Mouse (Mus musculus) hindbrain, postnatal 0 days (tissue): ENCODE results near the gene Tbl1x. TPM values are rescaled to one million over a fixed set of nuclear protein-coding genes. Genes with fewer than 3 reads are reported as not detected.

Source experiments
- ATAC-seq: fragments of 200-750 bp; cut with Nextera tagmentation; 2 replicates; pipeline ENCODE4 v1.8.0; 2017; ENCODE audit warnings: mild to moderate bottlenecking, moderate TSS enrichment, moderate library complexity
- DNase-seq: peaks from one replicate; pipeline ENCODE4 v3.0.0-alpha.2; 2015; ENCODE audit warnings: low spot score
- H3K27ac ChIP-seq: fragments of 300-500 bp; sonication (generic); 2 replicates; pipeline ENCODE4 v1.5.1; 2014; ENCODE audit warnings: mild to moderate bottlenecking
- H3K27me3 ChIP-seq: fragments of 300-500 bp; sonication (generic); 2 replicates; pipeline ENCODE4 v1.6.1; 2014; ENCODE audit warnings: low read length, mixed read lengths; ENCODE audit not compliant: insufficient read depth
- H3K36me3 ChIP-seq: fragments of 300-500 bp; sonication (generic); 2 replicates; pipeline ENCODE4 v1.6.1; 2014; ENCODE audit warnings: low read length, mixed read lengths; ENCODE audit not compliant: insufficient read depth
- H3K4me1 ChIP-seq: fragments of 300-500 bp; sonication (generic); 2 replicates; pipeline ENCODE4 v1.6.1; 2014; ENCODE audit warnings: antibody characterized with exemption, low read length, mixed read lengths; ENCODE audit not compliant: insufficient read depth
- H3K4me2 ChIP-seq: fragments of 300-500 bp; sonication (generic); 2 replicates; pipeline ENCODE4 v1.6.1; 2014; ENCODE audit warnings: low read depth, mild to moderate bottlenecking, low read length, moderate library complexity, mixed read lengths
- H3K4me3 ChIP-seq: fragments of 300-500 bp; sonication (generic); 2 replicates; pipeline ENCODE4 v1.5.1; 2014; ENCODE audit warnings: low read length
- H3K9ac ChIP-seq: fragments of 300-500 bp; sonication (generic); replicated peaks from 2 replicates; pipeline ENCODE4 v1.6.1; 2014; ENCODE audit warnings: mild to moderate bottlenecking, low read length, moderate library complexity, mixed read lengths
- H3K9me3 ChIP-seq: fragments of 300-500 bp; sonication (generic); 2 replicates; pipeline ENCODE4 v1.6.1; 2016; ENCODE audit warnings: low read length, mixed read lengths
- CTCF ChIP-seq: IDR thresholded peaks from 2 replicates; pipeline ENCODE4 v1.5.1; 2016; ENCODE audit warnings: antibody characterized with exemption, control low read depth, low read depth
- WGBS: fragments of 180-500 bp; shearing (Covaris S2); extraction: QIAGEN DNeasy Blood & Tissue Kit; methylation state at CpG from one replicate; pipeline ENCODE4 v1.1.7; 2014; 5-methylcytosine and 5-hydroxymethylcytosine counted together
- polyA plus RNA-seq: library from polyadenylated mRNA; unstranded; fragments of >200 nt; fragmentation: Nextera tagmentation; extraction: Ambion mirVana; gene quantifications from 2 replicates; pipeline ENCODE4 v1.2.1, GENCODE M21; 2015
- total RNA-seq: library from RNA; depleted of rRNA; stranded (reverse); fragments of >200 nt; gene quantifications from 2 replicates; pipeline ENCODE4 v1.2.3, GENCODE M21; 2014

Gene Tbl1x
- total and polyA plus RNA-seq, 2 experiments from 2014 or later, result 33.4 to 46.7 TPM

DNA sequence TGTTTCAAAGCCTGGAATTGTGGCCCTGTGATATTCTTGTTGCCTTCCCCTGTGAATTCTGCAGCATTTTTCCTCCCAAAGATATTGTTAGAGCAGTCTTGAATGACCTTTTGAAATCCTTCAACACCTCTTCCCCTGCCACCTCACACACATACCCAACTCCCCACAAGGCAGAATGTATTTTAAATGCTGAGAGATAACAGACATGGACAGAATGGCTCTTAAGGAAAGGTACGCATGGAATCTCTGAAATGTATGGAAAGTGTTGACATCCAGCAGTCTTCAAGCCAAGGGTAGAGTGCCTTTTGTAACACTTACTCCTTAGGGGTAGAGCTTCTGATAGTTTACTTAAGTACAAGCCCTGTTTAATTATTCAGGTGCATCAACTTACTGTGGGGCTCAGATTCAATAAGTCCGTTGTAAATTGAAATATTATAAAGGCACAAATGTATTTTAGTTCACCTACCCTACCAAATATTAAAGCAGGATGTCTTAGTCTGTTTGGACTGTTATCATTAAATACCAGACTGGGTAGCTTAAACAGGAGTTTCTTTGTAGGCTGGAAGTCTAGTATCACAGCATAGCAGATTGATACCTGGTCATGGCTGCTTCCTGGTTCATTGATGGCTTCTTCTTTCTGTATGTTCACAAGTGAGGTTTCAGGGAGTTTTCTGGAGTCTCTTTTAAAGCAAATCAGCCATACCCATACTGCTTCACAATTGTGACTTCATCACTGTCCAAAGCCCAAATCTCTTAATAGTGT, 92.9 kb downstream of the Tbl1x start:
- H3K4me1 ChIP-seq, result no peaks in the 10 kb centered on the region
- no peak for TF ChIP-seq CTCF
- ATAC-seq (no peak), DNase-seq (no peak)
- no peaks in the 10 kb centered on the region for H3K36me3 ChIP-seq
- no peak overlapping the region for H3K4me2 ChIP-seq
- 86% methylated on average over 2 of the region's 2 CpGs for WGBS
- H3K27me3 ChIP-seq, result no peaks in the 10 kb centered on the region
- H3K4me3 ChIP-seq, result no peak overlapping the region
- H3K9me3 ChIP-seq, result no peaks in the 10 kb centered on the region
- no peak overlapping the region for H3K9ac ChIP-seq
- H3K27ac ChIP-seq, result no peak overlapping the region

DNA sequence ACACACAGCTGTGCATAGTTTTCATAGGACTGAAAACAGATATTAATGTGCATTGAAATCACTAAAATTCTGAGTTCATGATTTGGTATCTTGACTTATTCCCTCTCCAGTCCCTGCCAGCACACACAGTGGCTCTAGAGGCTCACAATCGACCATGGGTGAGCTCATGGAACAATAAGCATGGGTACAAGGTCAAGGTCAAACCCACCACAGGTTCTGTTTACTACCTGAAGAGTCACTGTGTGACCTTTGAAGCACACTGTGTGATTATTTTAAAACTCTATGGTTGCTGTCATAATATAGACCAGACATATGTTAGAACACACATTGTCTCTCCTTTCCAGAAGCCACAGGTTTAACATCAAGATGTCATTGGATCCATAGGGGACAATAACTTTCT, 96.7 kb downstream of the Tbl1x start:
- no peaks in the 10 kb centered on the region for H3K9me3 ChIP-seq
- no peak for ATAC-seq
- no peak for TF ChIP-seq CTCF

GRCm38 (mm10) chrX:77608947-77609703, 98.3 kb downstream of the Tbl1x start:
- TF ChIP-seq CTCF, result no peak
- DNase-seq (no peak), ATAC-seq (no peak)
- H3K36me3 ChIP-seq, result no peaks in the 10 kb centered on the region
- no peaks in the 10 kb centered on the region for H3K27me3 ChIP-seq
- H3K4me2 ChIP-seq, result no peak overlapping the region
- WGBS, result 51% methylated on average over 2 of the region's 2 CpGs
- H3K9ac ChIP-seq, result no peak overlapping the region
- H3K9me3 ChIP-seq, result no peaks in the 10 kb centered on the region
- no peak overlapping the region for H3K27ac ChIP-seq
- H3K4me1 ChIP-seq, result no peaks in the 10 kb centered on the region
- H3K4me3 ChIP-seq, result no peak overlapping the region

More for the DNA sequence above, 96.7 kb downstream of the Tbl1x start:
- Histone ChIP-seq H3K4me1 (no peaks in the 10 kb centered on the region), H3K4me2 (no peak overlapping the region), H3K27me3 (no peaks in the 10 kb centered on the region), H3K36me3 (no peaks in the 10 kb centered on the region), H3K9ac (no peak overlapping the region), H3K27ac (no peak overlapping the region), H3K4me3 (no peak overlapping the region)
- no peak for DNase-seq
- WGBS, result 29% methylated on average over 1 of the region's 1 CpGs

- H3K27me3 ChIP-seq, result no peaks in the 10 kb centered on the region
- no peak for ATAC-seq
Observed at GRCm38 (mm10) chrX:77611938-77612337, 101.1 kb downstream of the Tbl1x start.

GRCm38 (mm10) chrX:77613041-77613440, 102.2 kb downstream of the Tbl1x start:
- TF ChIP-seq CTCF, result no peak
- Histone ChIP-seq H3K9ac (no peak overlapping the region), H3K27ac (no peak overlapping the region), H3K27me3 (no peaks in the 10 kb centered on the region), H3K4me1 (no peaks in the 10 kb centered on the region), H3K36me3 (no peaks in the 10 kb centered on the region), H3K4me2 (no peak overlapping the region), H3K4me3 (no peak overlapping the region), H3K9me3 (no peaks in the 10 kb centered on the region)
- DNase-seq (no peak), ATAC-seq (no peak)
- WGBS, result 93% methylated on average over 1 of the region's 1 CpGs

More at GRCm38 (mm10) chrX:77611938-77612337, 101.1 kb downstream of the Tbl1x start:
- no peak overlapping the region for H3K27ac ChIP-seq
- H3K9ac ChIP-seq, result no peak overlapping the region
- H3K4me1 ChIP-seq, result no peaks in the 10 kb centered on the region
- no peak for TF ChIP-seq CTCF
- no peak for DNase-seq
- 82% methylated on average over 3 of the region's 3 CpGs for WGBS
- H3K9me3 ChIP-seq, result no peaks in the 10 kb centered on the region
- H3K36me3 ChIP-seq, result no peaks in the 10 kb centered on the region
- no peak overlapping the region for H3K4me2 ChIP-seq
- no peak overlapping the region for H3K4me3 ChIP-seq

DNA sequence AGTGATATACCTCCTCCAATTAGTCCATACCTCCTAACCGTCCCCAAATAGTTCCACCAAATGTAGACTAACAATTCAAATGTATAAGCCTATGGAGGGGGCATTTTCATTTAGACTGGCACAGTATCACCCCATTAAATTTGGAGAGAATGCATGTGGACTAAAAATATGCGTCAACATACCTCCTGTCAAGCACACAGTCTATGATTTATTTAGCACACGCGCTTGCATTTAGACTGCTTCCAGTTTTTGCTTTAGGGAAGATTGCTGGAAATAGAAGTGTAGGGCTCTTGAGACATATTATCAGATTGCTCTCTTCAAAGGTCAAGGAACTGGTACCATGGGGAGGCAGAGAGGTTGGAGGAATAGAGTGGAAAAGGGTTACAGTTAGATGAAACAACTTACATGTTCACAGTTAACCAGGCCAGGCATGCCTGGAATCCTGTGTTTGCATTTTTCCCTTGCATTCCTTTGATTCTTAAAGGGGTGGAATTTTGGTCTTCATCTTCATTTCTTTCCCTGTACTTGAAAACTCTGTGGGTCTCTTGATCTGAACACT, 105.0 kb downstream of the Tbl1x start:
- H3K4me1 ChIP-seq, result no peaks in the 10 kb centered on the region
- no peak overlapping the region for H3K27ac ChIP-seq
- H3K9me3 ChIP-seq, result no peaks in the 10 kb centered on the region
- no peak overlapping the region for H3K4me3 ChIP-seq
- no peak overlapping the region for H3K4me2 ChIP-seq
- no peaks in the 10 kb centered on the region for H3K36me3 ChIP-seq
- H3K27me3 ChIP-seq, result no peaks in the 10 kb centered on the region
- no peak for TF ChIP-seq CTCF
- WGBS, result 81% methylated on average over 4 of the region's 4 CpGs
- ATAC-seq (no peak), DNase-seq (no peak)
- no peak overlapping the region for H3K9ac ChIP-seq
